Mouse (Mus musculus): ENCODE data around the gene Hexdc.

Gene Hexdc

DNA sequence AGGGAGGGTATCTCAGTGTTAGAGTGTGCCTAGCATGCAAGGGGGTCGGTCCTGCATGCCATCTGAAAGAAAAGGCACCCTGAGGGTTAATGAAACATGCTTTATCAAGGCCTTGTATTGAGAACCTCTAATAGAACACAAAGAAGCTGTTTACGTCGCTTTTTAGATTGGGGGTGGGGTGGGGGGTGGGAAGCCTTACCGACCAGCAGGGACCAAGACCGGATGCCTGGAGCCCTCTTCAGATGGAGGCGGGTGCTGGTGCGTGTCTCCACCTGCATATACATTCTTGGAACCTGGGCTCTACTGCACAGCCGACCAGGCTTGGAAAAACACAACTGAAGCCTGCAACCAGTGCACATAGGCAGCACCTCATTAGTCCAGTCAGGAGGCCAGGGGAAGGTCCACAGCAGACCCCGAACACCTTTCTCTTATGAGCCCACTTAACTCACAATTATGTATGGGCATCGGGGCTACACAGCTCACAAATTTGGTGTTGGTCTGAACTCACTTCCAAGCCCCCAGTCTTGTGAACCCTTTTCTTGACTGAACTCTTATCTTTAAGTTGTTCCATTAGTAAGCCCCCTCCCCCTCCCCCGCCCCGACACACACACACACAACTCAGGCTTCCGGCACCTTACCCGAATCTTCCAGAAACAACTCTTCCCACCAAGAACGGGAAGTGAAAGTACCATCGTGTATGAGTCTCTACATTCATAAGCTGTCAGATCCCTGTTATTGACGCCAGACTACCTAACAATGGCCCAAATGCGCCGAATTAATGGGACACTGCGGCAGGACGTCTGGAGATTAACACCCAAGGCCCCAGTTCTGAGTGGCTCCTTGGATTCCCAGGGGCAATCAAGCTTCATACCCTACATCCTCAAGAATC, 24.1 kb downstream of the Hexdc start:
- DNase-seq = peak; percentile 14 to 38

DNA sequence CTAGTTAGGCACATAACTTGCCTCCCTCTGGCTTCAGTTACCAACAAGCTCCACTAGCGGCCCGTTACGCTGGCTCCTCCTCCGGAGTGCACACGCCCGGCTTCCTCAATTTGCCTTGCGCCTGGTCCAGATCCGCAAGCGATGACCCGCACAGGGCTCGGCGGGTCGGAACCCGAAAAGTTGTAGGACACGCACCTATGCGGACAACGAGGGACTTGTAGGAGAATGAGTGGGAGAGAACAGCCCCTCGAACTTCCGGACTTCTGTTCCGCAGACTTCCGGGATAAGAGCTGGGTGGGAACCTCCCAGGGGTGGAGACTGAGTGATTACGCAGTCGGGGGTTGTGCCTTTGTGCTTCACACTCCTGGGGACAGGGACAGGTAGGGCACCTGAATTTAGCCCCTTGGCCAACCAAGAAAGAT, 24.8 kb downstream of the Hexdc start, which contains the start of gene Cybc1:
TSS of gene Cybc1 (minus strand) at position 305 of the 422 bp plus-strand sequence.
- peak; percentile 72 to 87 for DNase-seq

DNA sequence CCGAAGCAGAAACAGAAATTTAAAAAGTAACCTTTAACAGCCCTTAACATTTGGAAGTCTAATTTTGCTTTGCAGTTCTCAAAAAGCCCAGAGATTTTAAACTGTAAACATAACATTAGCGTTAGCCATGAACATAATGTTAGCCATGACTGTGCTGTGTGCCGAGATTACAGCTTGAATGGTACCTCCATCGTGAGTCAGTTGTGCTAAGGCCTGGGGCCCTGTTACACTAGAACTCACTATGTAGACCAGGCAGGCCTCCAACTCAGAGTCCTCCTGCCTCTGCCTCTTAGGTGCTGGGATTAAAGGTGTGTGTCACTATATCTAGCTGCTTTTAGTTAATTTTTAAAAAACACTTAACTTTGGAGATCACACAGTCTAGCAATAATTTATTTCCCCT, 27.0 kb downstream of the Hexdc start:
- no peak for DNase-seq

DNA sequence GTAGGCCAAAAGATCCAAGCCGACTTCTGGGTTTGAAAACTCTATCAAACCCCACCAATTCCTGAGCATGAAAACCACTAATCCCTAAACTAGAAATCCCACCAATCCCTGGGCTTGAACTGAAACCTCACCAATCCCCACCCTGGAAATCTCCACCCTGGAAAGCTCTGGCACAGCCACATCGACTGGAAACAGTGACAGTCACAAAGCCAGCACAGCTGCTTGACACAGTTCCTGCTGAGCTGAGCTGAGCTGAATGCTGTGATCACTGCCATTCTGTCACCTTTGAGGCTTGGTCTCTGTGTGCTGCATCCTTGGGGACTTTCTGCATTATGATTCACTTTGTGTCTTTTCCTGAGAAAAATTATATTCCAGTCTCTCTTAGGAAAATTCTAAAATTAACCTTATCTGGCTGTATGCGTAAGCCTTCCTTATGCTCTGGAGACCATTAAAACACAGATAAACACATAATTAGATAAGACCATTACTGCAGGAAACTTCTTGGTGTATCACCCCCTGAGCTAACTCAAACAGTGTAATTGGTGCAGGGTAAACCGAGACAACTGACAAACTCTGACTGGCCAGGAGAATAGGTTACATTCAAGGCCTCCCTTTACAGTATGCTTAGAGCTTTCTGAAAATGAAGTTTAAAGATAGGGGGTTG, 27.5 kb downstream of the Hexdc start:
- no peak for DNase-seq

DNA sequence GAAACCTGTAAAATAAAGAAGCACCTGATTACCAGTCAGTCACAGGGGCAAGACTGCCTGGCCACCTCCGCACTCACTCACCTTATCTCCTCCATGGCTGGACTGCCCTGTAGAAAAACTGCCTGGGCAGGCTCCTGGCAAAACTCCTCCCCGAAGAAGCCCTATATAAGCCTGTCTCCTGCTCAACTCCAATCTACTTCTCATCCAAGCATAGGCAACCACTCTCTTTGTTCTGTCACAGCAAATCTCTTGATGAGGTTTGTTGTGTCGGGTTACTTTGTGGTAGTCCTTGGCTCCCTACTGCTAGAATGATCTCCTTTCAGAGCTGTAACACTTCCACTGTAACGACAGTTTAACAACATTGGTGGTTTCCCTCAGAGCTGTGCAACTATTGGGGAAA, 28.5 kb downstream of the Hexdc start:
- no peak for DNase-seq

DNA sequence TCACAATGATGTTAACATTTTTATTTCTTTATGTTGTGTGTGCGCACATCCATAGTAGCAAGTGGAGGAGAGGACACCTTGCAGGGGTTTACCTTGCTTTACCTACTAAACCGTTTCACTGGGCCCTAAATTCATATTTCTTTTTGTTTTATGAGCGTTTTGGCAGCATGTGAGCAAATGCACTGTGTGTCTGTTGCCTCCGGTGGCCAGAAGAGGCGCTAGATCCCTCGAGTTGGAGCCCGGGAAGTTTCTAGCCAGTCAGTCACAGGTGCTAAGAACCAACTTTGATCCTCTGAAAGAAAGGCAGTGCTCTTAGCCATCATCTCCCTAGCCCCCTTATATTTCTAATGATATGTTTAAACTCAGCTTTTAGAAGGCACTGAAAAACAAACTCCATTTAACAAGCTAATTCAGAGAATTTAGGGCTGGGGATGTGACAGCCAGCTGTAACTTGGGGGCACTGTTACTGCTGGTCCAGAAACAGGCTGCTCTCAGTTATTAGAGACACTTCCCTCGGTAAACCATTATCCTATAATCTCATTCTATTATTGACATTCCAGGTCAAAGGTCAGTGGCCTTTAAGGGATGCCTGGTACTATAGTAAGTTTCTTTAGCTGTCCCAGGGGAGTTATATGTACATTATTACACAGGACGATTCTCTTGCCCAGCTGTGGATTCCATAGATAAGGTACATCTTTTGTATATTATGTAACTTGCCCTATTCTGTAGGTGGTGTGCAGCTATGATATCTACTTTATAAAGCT, 31.4 kb downstream of the Hexdc start:
- DNase-seq = peak; percentile 46 to 63

DNA sequence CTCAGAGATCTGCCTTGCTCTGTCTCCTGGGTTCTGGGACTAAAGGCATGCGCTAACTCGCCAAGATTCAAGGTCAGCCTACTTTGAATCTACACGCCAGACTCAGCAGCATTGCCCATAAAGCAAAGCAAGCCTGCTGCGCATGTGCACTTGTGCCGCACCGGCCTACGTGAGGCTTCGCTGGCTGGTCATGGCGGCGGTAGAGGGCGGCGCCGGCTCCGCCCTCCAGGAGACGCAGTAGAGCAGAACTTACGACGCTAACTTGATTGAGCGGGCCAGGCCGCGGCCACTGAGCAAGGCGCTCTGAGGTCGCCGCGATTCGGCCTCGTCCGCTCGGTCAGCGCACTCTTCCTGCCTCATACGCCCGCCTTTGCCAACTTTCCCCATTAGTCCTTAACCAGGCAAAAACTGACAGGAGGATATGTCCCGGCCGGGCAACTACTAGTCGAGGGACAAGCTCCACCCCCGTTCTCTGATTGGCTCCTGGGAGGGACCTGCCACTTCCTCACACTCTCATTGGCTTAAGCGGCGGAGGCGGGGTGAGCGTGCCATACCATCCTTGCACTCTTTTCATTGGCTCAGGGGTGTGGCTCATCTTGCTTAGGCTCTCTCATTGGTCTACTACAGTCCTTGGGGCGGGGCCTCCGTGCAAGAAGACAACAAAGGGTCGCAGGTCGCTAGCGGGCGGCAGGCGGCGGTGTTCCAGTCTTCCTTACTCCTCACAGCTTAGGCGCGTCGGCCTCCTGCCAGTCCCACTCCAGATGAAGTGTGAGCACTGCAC, 32.5 kb downstream of the Hexdc start, which contains the start of gene Narf:
TSS of gene Narf (plus strand) at position 690 of the 781 bp plus-strand sequence.
- peak; percentile 99 to 100 for DNase-seq

DNA sequence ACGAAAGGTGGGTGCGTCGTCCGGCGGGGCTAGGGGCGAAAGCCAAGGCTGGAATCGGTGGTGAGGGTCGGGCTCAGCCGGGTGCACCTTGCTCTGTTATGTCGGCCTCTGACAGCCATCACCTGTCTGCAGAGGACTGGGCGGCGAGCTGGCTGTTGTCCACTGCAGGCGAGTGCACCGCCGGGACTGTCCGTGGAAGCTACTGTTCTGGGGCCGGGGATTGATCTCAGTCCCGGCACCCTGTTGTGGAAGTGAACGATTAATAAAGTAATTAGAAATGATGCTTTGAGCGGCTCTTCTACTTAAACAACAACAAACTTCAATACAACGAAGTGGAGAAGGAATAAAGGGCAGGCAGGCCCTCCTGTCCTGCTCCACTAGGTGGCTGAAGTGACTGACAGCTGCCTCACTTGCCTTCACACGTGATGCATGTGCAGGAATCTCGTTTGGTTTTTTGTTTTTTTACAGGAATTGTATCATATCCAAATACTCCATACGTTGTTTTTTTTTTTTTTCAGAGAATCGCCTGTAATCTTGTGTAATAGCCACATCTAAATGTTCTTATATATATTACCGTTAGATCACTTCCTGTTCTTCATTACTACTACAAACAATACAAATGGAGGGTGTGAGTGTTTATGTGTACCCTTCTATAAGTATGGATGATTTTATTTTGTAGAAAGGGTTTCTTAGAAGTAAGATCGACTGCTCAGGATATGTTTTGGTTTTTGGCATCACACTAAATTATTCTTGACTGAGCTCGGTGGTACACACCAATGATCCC, 33.3 kb downstream of the Hexdc start:
- peak in 1 of 2 experiments; percentile 49 for DNase-seq

DNA sequence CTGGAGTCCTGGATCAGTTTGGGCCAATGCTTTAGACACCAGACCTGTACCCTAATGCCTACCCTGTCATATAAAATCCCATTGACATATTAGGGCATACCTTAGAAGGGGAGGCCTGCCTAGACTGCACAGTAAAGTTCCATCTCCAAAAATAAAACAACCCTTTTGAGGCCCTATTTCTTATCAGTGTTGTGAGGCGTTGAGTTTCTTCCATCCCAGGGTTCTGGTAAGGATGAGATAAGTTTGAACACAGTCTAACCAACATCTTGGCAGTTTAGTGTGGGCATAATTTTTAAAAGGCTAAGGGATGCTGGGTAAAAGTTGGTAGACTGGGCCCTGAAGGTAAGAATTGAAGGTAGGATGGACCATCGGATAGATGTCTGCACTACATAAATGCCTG, 35.4 kb downstream of the Hexdc start:
- no peak for DNase-seq

DNA sequence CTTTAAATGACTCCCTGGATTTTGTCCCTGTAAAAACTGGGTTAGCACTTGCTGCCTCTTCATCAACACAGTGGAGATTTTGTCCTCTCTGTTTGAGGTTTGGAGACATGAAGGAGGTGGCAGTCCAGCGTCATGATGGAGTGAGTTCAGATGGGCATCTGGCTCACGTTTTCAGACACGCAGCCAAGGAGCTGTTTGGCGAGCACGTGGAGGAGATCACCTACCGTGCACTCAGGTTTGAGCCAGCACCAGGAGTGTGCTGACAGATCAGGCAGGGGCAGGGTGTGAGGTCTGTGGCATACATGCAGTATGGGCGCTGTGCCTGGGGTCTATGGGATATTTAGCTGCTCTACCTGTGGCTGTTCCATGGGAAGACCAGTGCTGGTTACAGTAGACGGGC, 46.0 kb downstream of the Hexdc start:
- DNase-seq = no peak

DNA sequence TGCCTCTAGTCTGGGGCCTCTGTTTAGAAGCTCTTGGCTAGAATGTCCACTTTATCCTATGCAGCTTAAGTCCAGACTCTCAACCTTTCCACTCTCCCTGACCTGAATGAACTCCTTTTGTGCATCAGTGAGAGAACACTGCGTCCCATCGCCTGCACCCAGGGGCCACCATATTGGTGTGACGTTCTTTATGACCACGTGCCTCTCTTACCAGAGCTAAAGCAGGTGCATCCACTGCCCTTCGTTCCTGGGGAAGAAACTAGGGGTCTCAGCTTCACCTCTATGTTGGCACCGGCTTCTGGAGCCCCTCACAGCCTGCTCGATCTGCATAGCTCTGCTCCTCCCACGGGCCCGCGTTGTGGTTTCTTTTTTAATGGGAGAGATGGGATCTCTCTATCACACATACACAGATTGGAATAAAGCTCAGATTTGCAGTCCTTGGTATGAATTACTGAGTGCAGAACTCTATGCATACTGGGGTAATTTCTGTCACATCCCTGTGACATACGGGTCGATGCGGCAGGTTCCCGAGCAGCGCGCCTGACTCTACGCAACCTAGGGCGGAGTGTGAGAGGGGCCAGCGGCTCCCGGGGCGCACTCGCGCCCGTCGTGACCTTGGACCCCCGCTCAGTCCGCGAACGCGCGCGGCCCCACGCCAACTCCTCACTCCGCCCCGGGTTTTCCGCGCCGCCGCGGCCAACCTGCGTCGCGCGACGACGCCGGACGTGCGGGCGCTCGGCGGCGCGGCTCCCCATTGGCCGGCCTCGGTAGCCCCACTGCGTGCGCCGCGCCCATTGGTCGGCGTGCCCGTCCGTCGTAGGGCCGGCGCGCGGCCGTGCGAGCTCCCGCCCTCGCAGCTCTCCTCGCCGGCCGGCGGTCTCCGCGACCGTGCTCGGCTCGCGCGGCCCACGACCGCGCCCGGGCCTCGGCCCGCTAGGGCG, 55.2 kb downstream of the Hexdc start, which contains the start of gene Foxk2:
TSS of gene Foxk2 (plus strand) at position 831 of the 941 bp plus-strand sequence.
- DNase-seq = peak; percentile 73 to 79

DNA sequence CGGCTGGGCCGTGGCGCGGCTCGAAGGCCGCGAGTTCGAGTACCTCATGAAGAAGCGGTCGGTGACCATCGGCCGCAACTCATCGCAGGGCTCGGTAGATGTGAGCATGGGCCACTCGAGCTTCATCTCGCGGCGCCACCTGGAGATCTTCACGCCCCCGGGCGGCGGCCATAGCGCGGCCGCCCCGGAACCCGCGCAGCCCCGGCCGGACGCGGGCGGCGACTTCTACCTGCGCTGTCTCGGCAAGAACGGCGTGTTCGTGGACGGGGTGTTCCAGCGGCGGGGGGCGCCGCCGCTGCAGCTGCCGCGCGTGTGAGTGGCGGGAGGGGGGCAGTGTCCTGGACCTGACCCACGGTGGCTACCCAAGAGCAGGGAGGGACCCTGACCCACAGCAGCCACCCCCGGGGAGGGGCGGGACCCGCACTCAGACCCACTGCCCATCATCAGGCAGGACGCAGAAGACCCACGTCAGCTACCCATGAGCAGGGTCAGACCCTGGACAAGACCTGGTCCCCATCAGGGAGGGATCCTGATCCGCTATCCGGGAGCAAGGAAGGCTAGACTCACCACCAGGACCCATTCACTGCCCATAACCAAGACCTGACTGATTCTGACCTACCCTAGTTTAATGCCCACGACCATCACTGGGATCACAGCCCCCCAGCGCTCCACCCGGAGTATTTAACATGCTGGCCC, 56.1 kb downstream of the Hexdc start:
- peak; percentile 29 to 45 for DNase-seq

DNA sequence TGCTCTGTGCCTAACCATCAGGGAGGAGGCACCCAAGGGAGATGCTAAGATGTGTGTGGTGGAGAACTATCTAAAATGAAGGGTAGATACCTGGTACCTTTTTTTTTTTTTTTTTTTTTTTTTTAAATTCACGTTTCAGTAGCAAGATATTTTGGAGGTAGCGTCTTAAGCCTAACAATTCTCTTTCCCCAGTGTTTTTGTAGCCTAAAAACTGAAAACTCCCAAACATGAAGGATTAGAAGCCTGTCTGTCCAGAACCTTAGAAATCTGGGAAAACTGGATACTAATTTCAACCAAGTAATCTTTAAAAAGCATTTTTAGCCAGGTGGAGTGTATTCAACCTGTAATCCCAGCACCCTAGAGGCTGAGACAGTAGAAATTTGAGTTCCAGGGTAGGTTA, 56.8 kb downstream of the Hexdc start:
- DNase-seq = no peak
